Mouse (Mus musculus) stomach, embryonic 16.5 days (tissue): Measurements from ENCODE around the gene Fchsd2. TPM values are rescaled to one million over a fixed set of nuclear protein-coding genes. Genes with fewer than 3 reads are reported as not detected.

Source experiments
- ATAC-seq: fragments of 200-750 bp; cut with Nextera tagmentation; 2 replicates; pipeline ENCODE4 v1.8.0; 2017; ENCODE audit warnings: moderate number of reproducible peaks, moderate TSS enrichment; ENCODE audit not compliant: insufficient read depth, low FRiP score
- H3K27ac ChIP-seq: fragments of 300-500 bp; sonication (generic); 2 replicates; pipeline ENCODE4 v1.5.1; 2014; ENCODE audit warnings: low read length
- H3K27me3 ChIP-seq: fragments of 300-500 bp; sonication (generic); 2 replicates; pipeline ENCODE4 v1.6.1; 2014; ENCODE audit warnings: low read length, control low read depth, mixed read lengths; ENCODE audit not compliant: control insufficient read depth, insufficient read depth
- H3K36me3 ChIP-seq: fragments of 300-500 bp; sonication (generic); 2 replicates; pipeline ENCODE4 v1.6.1; 2014; ENCODE audit warnings: low read length; ENCODE audit not compliant: control insufficient read depth, insufficient read depth
- H3K4me1 ChIP-seq: fragments of 300-500 bp; sonication (generic); 2 replicates; pipeline ENCODE4 v1.6.1; 2014; ENCODE audit warnings: low read length, control low read depth, mixed read lengths; ENCODE audit not compliant: control insufficient read depth, insufficient read depth
- H3K4me2 ChIP-seq: fragments of 300-500 bp; sonication (generic); 2 replicates; pipeline ENCODE4 v1.6.1; 2014; ENCODE audit warnings: low read depth, low read length, mixed read lengths
- H3K4me3 ChIP-seq: fragments of 300-500 bp; sonication (generic); replicated peaks from 2 replicates; pipeline ENCODE4 v1.5.1; 2014; ENCODE audit warnings: mild to moderate bottlenecking, low read length
- H3K9ac ChIP-seq: fragments of 300-500 bp; sonication (generic); 2 replicates; pipeline ENCODE4 v1.6.1; 2014; ENCODE audit warnings: low read length
- H3K9me3 ChIP-seq: fragments of 300-500 bp; sonication (generic); replicated peaks from 2 replicates; pipeline ENCODE4 v1.6.1; 2016; ENCODE audit warnings: low read length, control low read depth; ENCODE audit not compliant: control insufficient read depth
- WGBS: fragments of 180-500 bp; shearing (Covaris S2); extraction: QIAGEN DNeasy Blood & Tissue Kit; methylation state at CpG from one replicate; pipeline ENCODE4 v1.1.7; 2014; 5-methylcytosine and 5-hydroxymethylcytosine counted together
- polyA plus RNA-seq: library from polyadenylated mRNA; unstranded; fragments of >200 nt; fragmentation: Nextera tagmentation; extraction: Ambion mirVana; gene quantifications from 2 replicates; pipeline ENCODE4 v1.2.1, GENCODE M21; 2015

The Fchsd2 gene
- polyA plus RNA-seq, 1 experiment from 2014 or later, result 20.0 TPM

GRCm38 (mm10) chr7:101089242-101089641 lies 3.4 kb upstream of the Fchsd2 start:
- H3K4me2 ChIP-seq, result no peak overlapping the region
- H3K4me3 ChIP-seq, result no peak overlapping the region
- H3K4me1 ChIP-seq, result peaks cover 10% of the 10 kb centered on the region
- ATAC-seq, result no peak
- no peaks in the 10 kb centered on the region for H3K36me3 ChIP-seq
- 56% methylated on average over 3 of the region's 3 CpGs for WGBS
- H3K27me3 ChIP-seq, result no peaks in the 10 kb centered on the region
- no peak overlapping the region for H3K27ac ChIP-seq
- no peaks in the 10 kb centered on the region for H3K9me3 ChIP-seq
- H3K9ac ChIP-seq, result no peak overlapping the region

GRCm38 (mm10) chr7:101093231-101093630 lies 568 bp downstream of the Fchsd2 start:
- Histone ChIP-seq H3K4me2 (no peak overlapping the region), H3K4me3 (no peak overlapping the region), H3K9ac (no peak overlapping the region), H3K27me3 (no peaks in the 10 kb centered on the region), H3K4me1 (peaks cover 3% of the 10 kb centered on the region; the same call in 1 of the 2 replicates), H3K36me3 (no peaks in the 10 kb centered on the region), H3K9me3 (no peaks in the 10 kb centered on the region), H3K27ac (no peak overlapping the region)
- ATAC-seq, result no peak
- WGBS, result 55% methylated on average over 3 of the region's 3 CpGs

DNA sequence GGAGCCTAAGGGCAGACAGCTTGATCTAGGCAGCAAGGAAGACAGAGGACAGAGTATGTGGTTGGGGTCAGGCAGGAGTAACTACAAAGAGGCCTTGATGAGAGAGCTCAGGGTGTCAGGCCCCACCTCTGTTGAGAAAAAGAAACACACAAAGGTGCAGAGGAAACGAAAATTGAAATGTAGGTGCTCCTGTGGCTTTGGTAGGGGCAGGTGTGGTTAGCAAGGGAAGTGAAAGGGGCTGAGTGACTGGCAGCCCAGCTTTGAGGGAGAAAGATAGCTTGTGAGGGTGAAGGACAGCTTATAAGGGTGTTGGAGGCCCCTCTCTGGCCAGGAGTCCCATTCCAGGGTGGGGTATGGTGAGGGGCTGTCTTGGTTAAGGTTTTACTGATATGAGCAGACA lies 2.1 kb downstream of the Fchsd2 start:
- Histone ChIP-seq H3K4me1 (no peaks in the 10 kb centered on the region), H3K27me3 (no peaks in the 10 kb centered on the region), H3K9ac (no peak overlapping the region), H3K4me3 (no peak overlapping the region), H3K9me3 (no peaks in the 10 kb centered on the region), H3K27ac (no peak overlapping the region), H3K36me3 (no peaks in the 10 kb centered on the region), H3K4me2 (no peak overlapping the region)
- WGBS, result 49% methylated on average over 1 of the region's 1 CpGs
- no peak for ATAC-seq

GRCm38 (mm10) chr7:101095560-101095959 lies 2.9 kb downstream of the Fchsd2 start:
- Histone ChIP-seq H3K36me3 (no peaks in the 10 kb centered on the region), H3K27me3 (no peaks in the 10 kb centered on the region), H3K4me2 (no peak overlapping the region), H3K4me3 (no peak overlapping the region), H3K9ac (no peak overlapping the region), H3K27ac (no peak overlapping the region), H3K9me3 (no peaks in the 10 kb centered on the region), H3K4me1 (no peaks in the 10 kb centered on the region)
- ATAC-seq, result no peak
- WGBS, result 81% methylated on average over 5 of the region's 5 CpGs

DNA sequence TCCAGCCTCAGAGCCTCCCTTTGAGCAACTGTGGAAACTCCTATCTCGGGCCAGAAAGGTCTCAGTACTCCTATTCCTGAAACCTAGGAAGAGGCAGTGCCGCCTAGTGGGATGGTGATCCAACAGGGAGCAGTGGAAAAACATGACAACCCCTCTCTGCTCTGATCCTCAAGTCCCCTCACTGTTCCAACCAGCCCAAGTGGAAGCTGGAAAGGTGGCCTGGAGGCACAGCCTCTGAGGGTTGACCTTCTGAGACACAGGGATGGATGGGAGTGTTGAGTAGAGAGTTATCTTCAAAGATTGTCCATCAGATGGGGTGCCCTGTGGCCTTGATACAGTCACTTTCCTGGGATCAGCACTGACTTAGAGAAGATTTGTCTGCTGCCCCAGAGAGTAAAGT lies 3.9 kb downstream of the Fchsd2 start:
- no peak for ATAC-seq
- 89% methylated on average over 2 of the region's 2 CpGs for WGBS
- no peak overlapping the region for H3K4me3 ChIP-seq
- H3K36me3 ChIP-seq, result no peaks in the 10 kb centered on the region
- H3K9ac ChIP-seq, result no peak overlapping the region
- H3K4me1 ChIP-seq, result 0 out of 2 replicates have a peak, but pooled peaks cover 4% of the 10 kb centered on the region
- H3K27me3 ChIP-seq, result no peaks in the 10 kb centered on the region
- H3K27ac ChIP-seq, result no peak overlapping the region
- no peak overlapping the region for H3K4me2 ChIP-seq
- no peaks in the 10 kb centered on the region for H3K9me3 ChIP-seq

GRCm38 (mm10) chr7:101097084-101097483 lies 4.4 kb downstream of the Fchsd2 start:
- no peak for ATAC-seq
- Histone ChIP-seq H3K4me3 (no peak overlapping the region), H3K36me3 (no peaks in the 10 kb centered on the region), H3K27me3 (no peaks in the 10 kb centered on the region), H3K27ac (no peak overlapping the region), H3K9ac (no peak overlapping the region), H3K4me1 (0 out of 2 replicates have a peak, but pooled peaks cover 5% of the 10 kb centered on the region), H3K4me2 (no peak overlapping the region), H3K9me3 (no peaks in the 10 kb centered on the region)
- WGBS, result 39% methylated on average over 3 of the region's 3 CpGs

GRCm38 (mm10) chr7:101099981-101100380 lies 7.3 kb downstream of the Fchsd2 start:
- Histone ChIP-seq H3K36me3 (no peaks in the 10 kb centered on the region), H3K9me3 (no peaks in the 10 kb centered on the region), H3K9ac (no peak overlapping the region), H3K27ac (no peak overlapping the region), H3K27me3 (no peaks in the 10 kb centered on the region), H3K4me1 (0 out of 2 replicates have a peak, but pooled peaks cover 5% of the 10 kb centered on the region), H3K4me3 (no peak overlapping the region), H3K4me2 (no peak overlapping the region)
- 73% methylated on average over 3 of the region's 3 CpGs for WGBS
- ATAC-seq, result no peak

GRCm38 (mm10) chr7:101101156-101101691 lies 8.6 kb downstream of the Fchsd2 start:
- H3K36me3 ChIP-seq, result no peaks in the 10 kb centered on the region
- WGBS, result 62% methylated on average over 10 of the region's 10 CpGs
- H3K9me3 ChIP-seq, result no peaks in the 10 kb centered on the region
- ATAC-seq, result no peak
- no peak overlapping the region for H3K4me2 ChIP-seq
- no peaks in the 10 kb centered on the region for H3K27me3 ChIP-seq
- no peak overlapping the region for H3K4me3 ChIP-seq
- H3K4me1 ChIP-seq, result 0 out of 2 replicates have a peak, but pooled peaks cover 5% of the 10 kb centered on the region
- H3K9ac ChIP-seq, result no peak overlapping the region
- H3K27ac ChIP-seq, result no peak overlapping the region

DNA sequence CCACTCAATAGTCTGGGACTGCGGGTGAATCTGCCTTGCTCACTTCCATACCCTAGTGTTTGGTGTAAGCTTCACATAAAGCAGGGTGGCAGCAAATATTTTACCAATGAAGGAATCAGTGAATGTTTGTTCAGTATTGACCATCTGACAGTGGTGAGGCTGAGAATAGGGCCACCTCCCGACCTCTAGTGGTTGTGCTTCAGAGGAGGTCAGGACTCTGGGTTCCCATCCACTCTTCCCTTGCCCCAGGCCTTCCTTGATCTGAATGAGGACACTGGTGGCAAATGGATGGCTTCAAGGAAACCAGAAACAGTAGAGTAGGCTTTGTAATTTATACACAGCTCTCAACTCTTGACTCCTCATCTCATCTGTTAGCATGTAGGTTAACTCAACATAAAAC lies 14.0 kb downstream of the Fchsd2 start:
- Histone ChIP-seq H3K27me3 (no peaks in the 10 kb centered on the region), H3K4me1 (peaks cover 14% of the 10 kb centered on the region), H3K9ac (no peak overlapping the region), H3K36me3 (no peaks in the 10 kb centered on the region), H3K4me3 (no peak overlapping the region), H3K27ac (no peak overlapping the region), H3K4me2 (no peak overlapping the region), H3K9me3 (no peaks in the 10 kb centered on the region)
- ATAC-seq, result no peak
- WGBS, result 37% methylated on average over 2 of the region's 2 CpGs
